Mouse (Mus musculus) spleen, adult 12 weeks (tissue): ENCODE measurements around the gene Acer2.

Experiments used
- DNase-seq: peaks from one replicate; pipeline ENCODE4 v3.0.0; 2022; ENCODE audit warnings: low spot score

The Acer2 gene

DNA sequence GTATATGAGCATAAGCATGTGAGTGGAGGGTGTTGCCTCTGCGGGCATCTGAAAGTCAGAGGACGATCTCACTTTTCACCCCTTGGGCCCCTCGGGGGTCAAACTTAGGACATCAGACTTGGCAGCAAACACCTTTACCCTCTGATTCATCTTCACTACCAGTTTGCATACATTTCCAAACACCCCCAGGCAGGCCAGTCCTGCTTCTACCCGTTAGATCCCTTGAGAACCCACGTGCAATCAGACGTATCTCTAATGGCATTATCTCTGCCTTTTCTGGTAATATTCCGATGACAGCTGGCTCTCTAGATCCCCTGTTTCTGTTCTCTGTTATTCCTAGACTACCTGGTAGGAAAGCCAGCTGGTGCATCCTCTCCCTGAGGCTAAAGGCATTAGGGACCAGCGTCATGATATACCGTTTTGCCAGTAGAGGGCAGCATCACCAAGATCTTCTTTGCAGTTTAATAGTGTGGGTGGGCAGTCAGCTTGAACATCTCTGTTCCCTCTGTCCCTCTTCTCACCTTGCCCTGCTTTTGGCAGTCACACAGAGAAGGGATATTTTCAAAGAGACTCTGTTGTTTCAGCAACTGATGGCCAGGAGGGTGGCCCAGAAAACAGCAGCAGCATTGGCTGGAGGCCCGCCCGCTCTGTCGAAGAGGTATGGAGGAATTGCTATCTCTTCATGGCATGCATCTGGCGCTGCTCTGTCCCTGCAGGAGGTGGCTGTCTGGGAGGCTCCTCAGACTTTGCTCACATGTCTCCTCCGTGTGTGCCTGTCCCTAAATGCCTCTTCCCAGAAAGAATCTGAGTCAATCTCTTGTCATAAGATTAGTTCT lies 83.6 kb downstream of the Acer2 start:
- DNase-seq, result no peak

DNA sequence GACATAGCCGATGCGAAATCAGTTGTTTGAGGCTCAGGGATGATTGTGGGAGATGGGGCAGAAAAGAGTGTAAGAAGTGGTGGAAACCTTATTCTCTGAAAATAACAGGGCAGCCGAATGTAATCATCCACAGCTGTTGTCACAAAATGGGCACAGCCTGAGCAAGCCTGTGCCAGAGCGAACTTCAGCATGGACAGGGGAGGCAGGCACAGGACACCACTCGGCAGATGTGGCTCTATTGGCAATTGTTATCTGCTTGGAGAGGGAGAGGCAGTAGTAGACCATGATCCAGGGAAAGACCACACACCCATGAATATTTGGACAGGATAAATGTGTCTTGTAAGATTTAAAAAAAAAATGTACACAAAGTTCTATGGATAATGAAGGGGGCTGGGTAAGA lies 103.1 kb downstream of the Acer2 start:
- DNase-seq, result no peak
